Mouse (Mus musculus) heart, postnatal 36 days (tissue): ENCODE results near the gene Ranbp3. TPM values are rescaled to one million over a fixed set of nuclear protein-coding genes. Genes with fewer than 3 reads are reported as not detected.

Experiments used
- DNase-seq, 2 experiments: peaks; one replicate each; pipeline ENCODE4 v3.0.0; 2021 to 2022
- intact Hi-C: fragments of 180-260 bp; cut with DNase I; formaldehyde crosslinking; loops from one replicate; pipeline ENCODE4 v1.15.1; 2025
- total RNA-seq, 2 experiments: library from RNA; stranded (reverse); gene quantifications; 2 replicates each; pipeline ENCODE4 v1.2.3; 2021

The Ranbp3 gene
- total RNA-seq, 2 experiments from 2014 or later = 34.9 to 38.0 TPM

- intact Hi-C loops = loop anchor here (5.0 kb wide), 3 partner anchors 90 to 130 kb away; partner anchors contain the start of genes Catsperd, Lonp1 and Rpl36
- DNase-seq = peak; percentile 96
These were observed 43.7 kb downstream of the Ranbp3 start for GRCm38 (mm10) chr17:56716655-56717362.

- intact Hi-C loops = loop anchor here (1.0 to 5.0 kb wide), 4 partner anchors 39 to 130 kb away; partner anchors contain the start of genes Catsperd, Lonp1 and Rpl36
- peak; percentile 94 to 95 for DNase-seq
These were observed 44.4 kb downstream of the Ranbp3 start, which contains the start of the genes Ndufa11 and Vmac for GRCm38 (mm10) chr17:56717363-56718058. TSS of gene Ndufa11 (plus strand) at chr17:56717767. TSS of gene Vmac (minus strand) at chr17:56718022.

GRCm38 (mm10) chr17:56722441-56722840 is 49.3 kb downstream of the Ranbp3 start:
- no peak for DNase-seq
- intact Hi-C loops = no loop called here

GRCm38 (mm10) chr17:56723419-56724161 is 50.5 kb downstream of the Ranbp3 start:
- no peak for DNase-seq
- intact Hi-C loops = no loop called here

- no peak for DNase-seq
- intact Hi-C loops = no loop called here
These were observed 54.0 kb downstream of the Ranbp3 start for GRCm38 (mm10) chr17:56727029-56727649.

- DNase-seq = no peak
- intact Hi-C loops = no loop called here
These were observed 54.6 kb downstream of the Ranbp3 start for GRCm38 (mm10) chr17:56727659-56728058.

- no peak for DNase-seq
- intact Hi-C loops = no loop called here
These were observed 55.0 kb downstream of the Ranbp3 start for GRCm38 (mm10) chr17:56728117-56728516.

- DNase-seq = no peak
- intact Hi-C loops = no loop called here
These were observed 56.1 kb downstream of the Ranbp3 start for GRCm38 (mm10) chr17:56729151-56729550.

- intact Hi-C loops = no loop called here
- no peak for DNase-seq
These were observed 56.6 kb downstream of the Ranbp3 start for GRCm38 (mm10) chr17:56729656-56730055.

- DNase-seq = no peak
- intact Hi-C loops = no loop called here
These were observed 63.4 kb downstream of the Ranbp3 start for GRCm38 (mm10) chr17:56736534-56736933.

- no peak for DNase-seq
- intact Hi-C loops = no loop called here
These were observed 65.1 kb downstream of the Ranbp3 start for GRCm38 (mm10) chr17:56738221-56738620.

- intact Hi-C loops = no loop called here
- DNase-seq = no peak
These were observed 67.2 kb downstream of the Ranbp3 start for GRCm38 (mm10) chr17:56740118-56740787.

- no peak for DNase-seq
- intact Hi-C loops = no loop called here
These were observed 67.7 kb downstream of the Ranbp3 start for GRCm38 (mm10) chr17:56740788-56741160.

- intact Hi-C loops = no loop called here
- no peak for DNase-seq
These were observed 71.1 kb downstream of the Ranbp3 start for GRCm38 (mm10) chr17:56744173-56744572.

GRCm38 (mm10) chr17:56751404-56752072 is 78.4 kb downstream of the Ranbp3 start:
- no peak for DNase-seq
- intact Hi-C loops = no loop called here

- intact Hi-C loops = no loop called here
- DNase-seq = no peak
These were observed 80.4 kb downstream of the Ranbp3 start for GRCm38 (mm10) chr17:56753452-56753851.

GRCm38 (mm10) chr17:56754271-56755185 is 81.4 kb downstream of the Ranbp3 start:
- intact Hi-C loops = loop anchor here (5.0 kb wide), 1 partner anchor 77 kb away; no protein-coding TSS in a partner anchor
- DNase-seq = no peak

GRCm38 (mm10) chr17:56756703-56757399 is 83.8 kb downstream of the Ranbp3 start:
- peak; percentile 35 to 52 for DNase-seq
- intact Hi-C loops = loop anchor here (1.0 to 5.0 kb wide), 2 partner anchors 39 to 80 kb away; partner anchors contain the start of gene Vmac
